Mouse (Mus musculus) right cerebral cortex, postnatal 36 days (tissue): Measurements from ENCODE around the gene Fam84a.
A peak's percentile ranks its signal among the peaks of the same experiment; 100 is the strongest.

Source experiments
- DNase-seq, 2 experiments: peaks; one replicate each; pipeline ENCODE4 v3.0.0; 2022; ENCODE audit warnings: low spot score in 2 of 2, mixed read lengths in 1 of 2

Fam84a gene

DNA sequence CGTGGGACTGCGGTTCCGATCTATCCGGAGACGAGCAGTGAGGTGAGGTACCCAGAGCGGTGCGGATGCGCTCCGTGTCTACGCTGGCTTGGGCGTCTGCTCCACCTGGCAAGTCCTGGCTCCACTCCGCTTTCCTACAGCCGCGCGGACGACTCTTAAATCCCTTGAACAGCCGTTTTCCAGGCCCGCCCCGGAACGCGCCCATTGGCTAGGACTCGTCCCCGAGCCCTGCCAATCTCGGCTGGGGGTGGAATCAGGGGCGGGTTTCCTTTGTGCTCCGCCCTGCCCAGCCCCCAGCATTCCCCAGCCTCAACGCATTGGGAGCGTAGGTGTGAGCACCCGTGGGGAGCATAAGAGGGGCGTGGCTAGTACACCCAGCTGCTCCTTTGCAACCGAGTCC, at the start of gene Fam84a:
Gene Fam84a, minus strand, starts transcription at position 134 of the 400 bp plus-strand sequence.
- peak; percentile 94 to 95 for DNase-seq

DNA sequence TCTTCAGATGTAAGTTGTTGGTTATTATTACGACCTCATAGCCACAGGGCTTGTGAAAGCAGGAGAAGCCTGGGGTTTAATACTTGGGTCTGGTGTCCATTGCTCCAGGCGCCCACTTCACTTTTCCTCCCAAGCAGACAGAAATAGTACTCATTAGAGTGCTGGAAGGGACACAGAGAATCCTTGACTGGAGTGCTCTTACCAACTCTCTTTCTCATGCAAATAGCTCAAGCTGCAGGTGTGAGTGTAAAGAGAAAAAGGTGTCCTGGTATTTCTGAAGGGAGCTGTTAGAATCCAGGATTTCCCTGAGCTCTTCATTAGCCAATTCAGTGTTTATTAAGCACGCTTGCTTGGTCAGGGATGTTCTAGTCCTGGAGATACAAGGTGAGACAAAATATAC, 43.6 kb upstream of the Fam84a start:
- no peak for DNase-seq

DNA sequence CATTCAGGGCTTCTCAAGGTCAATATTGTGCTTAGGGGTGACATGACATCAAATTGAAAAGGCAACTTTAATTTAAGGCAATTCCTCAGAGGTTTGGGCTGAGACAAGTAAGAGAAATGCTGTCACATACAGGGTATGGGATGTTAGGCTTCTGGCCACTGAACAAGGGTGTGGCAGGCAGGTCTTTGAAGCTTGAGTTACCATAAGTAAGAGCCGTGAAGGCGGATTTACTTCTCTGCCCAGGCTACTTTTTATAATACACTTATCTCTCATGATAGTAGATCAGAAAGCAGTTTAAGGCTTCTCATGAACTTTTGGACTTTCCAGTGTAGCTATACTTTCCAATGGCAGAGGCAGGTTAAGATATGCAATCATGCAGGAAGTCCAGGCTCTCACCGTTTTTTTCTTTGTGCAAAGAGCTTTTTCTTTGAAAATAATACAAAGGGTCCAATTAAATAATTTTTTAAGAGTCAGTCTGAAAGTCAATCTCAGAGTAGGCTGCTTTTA, 34.9 kb upstream of the Fam84a start:
- no peak for DNase-seq

DNA sequence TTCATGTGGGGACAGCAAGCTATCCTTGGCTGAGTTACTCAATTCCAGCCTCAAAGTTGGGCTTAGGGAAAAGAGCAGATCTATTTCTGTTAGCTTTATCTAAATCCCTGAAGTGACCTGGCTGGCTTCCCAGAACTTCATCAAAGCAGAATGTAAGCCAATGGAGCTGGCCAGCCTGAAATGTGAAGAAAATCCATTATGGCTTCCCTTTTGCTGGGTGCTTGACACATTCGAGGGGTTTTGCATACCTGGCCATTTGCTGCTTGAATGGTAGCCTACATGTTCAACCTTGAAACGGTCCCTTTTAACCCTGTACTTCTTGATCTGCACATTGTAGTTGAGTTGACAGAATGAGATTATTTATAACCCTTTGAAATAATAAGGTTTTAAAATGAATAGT, 13.9 kb upstream of the Fam84a start:
- no peak for DNase-seq

DNA sequence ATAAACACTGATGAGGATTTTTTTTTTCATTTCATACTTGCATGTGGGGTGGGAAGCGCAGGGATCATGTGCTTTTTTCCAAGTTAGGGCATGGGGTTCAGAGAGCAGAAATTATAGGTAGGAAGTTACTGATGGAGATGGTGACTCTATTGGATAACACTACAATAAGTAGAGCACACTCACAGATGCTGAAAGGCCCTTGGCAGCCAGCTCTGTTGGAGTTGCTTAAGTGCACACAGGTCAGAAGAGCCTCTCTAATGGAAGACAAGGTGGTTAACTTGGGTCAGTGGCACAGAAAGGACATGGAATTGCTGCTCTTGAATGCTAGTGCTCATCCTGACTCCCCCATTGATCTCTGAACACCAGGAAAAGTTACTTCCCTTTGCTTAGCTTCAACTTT, 13.1 kb upstream of the Fam84a start:
- DNase-seq: no peak

DNA sequence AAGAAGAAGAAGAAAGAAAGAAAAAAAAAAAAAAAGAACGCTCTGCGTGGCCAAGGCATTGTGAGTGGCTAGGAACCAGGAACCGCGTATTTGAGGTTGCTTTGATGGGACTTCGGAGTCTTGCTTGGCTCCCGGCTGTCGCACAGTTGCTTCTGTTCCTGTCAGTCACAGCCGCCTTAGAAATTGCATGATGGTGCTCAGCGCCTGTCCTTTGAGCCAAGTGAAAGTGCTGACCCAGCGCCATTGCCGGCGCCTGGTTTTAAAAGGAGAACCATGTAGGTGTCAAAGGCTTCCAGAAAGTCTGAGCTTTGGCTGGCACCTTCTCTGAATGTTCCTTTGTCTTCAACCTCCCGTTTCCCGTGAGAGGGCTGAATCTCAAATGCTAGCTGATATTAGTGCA, 572 bp upstream of the Fam84a start:
- DNase-seq: peak; percentile 32 to 47

DNA sequence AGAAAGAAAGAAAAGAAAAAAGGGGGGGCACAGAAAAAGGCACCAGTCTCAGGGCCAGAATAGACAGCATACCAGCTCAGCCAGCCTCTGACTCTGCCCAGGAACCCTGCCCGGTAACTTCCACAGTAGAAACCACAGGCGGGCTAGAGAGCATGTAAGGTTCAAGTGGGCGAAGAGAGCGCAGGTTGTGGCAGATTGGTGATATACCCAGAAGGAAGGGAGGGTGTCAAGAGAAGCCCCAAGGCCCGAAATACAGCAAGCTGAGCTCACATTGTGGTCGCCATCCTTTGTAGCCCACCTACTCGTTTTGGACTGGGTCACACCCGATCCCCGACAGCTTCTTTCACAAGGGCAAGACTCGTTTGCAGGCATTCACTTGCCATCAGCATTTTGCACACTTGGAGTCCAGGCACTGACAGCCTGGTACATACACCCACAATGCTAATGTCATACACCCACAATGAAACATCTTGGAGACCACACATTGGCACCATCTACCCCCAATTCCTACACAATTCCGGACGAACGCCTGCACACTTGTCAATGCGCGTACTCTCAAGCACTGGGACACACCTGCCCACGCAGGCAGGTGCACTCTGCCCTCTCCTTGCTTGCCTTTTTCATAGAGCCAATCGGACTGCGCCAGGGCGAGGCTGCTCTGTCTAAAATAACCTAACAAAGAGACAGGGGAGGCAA, 770 bp downstream of the Fam84a start:
- peak; percentile 68 to 74 for DNase-seq

DNA sequence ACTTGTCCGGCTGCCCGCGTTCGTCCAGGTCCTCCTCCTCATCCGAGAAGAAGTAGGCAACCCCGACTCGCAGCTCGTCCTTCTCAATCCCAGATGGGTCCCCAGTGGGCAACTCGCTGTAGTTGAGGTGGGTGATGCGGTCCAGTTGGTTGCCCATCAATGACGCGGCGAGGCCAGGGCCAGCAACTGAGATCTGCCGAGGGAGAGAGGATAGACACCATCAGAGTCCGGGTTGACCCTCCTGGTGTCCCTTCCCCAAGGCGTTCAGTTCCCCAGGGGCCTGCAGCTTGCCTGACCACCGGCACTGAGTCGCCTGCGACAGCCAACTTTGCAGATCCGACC, 1.3 kb downstream of the Fam84a start:
- peak in 1 of 2 experiments; percentile 10 for DNase-seq

DNA sequence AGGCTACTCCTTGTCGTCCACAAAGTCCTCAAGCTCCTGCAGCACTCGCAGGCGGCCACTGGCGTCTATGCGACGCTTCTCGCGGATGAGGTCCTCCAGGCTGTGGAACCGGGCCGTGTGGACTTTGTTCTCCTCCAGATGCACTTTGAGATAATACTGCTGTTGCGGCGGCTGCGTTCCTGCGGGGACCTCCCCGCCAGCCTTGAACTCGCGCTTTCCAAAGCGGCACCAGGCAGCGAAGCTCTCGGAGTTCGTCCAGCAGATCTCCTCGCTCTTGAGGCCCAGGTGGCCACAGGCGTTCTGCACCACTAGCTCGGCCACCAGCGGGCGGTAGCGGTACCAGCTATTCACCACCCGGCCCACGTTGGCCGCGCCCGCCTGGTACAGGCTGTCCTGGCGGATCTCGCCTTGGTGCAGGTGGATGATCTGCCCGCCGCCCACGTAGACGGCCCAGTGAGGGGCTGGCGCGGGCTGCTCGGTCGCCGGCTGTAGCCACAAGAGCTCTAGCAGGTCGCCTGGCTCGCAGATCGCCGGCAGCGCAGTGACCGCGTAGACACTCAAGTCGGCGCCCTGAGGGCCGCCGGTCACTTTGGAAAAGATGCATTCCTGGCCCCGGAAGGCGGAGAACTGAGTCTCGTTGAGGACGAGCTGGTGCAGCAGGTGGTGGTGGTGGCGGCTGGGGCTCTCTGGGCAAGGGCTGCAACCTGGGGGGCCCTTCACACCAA, 1.8 kb downstream of the Fam84a start:
- peak; percentile 82 to 84 for DNase-seq

DNA sequence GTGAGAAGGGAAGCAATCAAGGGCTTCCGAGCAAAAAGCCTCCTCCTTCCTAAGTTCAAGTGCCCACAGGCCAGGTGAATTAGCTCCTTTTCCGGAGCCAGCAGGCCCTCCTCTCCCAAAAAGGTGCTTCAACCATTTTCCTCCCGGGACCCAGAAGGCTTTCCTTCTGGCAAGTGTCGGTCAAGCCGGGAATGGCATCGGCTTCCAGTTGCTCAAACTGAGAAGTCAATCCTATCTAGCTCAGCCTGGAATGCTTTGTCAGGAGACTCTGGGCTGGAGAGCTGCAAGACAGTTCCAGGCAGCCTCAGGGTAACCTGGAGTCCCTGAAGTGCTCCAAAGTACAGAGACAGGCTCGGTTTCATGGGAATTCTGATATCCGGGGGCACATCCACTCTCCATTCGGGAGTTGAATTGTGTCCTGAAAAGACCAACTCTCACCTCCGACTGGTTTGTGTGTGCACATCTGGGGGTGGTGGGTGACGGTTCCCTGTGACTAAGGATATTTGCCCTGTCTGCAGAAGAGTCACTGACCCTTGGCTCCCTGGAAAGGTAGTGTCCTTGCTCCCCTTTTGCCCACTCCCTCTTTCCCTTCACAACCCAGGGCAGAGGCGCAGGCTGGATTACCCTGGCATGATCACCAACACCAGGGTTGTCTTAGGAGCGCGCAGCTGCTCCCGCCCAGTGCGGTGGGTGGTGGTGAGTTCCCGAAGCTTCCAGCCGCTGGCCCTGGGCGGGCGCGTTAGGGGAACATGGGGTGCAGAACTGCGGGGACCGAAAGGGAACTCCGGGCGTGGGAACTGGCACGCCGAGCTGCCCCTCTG, 2.6 kb downstream of the Fam84a start:
- DNase-seq: peak in 1 of 2 experiments; percentile 26

DNA sequence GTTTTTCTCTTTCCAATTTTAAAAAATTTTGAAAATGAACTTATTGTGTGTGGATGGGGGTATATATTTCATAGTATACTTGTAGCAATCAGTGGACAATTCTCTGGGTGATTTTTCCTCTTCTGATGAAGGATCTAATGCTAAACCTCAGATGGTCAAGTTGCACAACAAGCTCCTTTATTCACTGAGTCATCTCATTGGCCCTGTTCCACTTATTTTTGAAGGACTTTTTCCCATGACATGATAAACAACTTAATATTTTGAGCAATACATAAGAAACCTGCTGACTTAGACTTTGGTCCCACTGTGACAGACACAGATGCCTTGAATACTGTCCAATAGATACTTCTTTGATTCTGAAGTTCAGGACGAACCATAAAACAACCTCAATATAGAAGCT, 14.8 kb downstream of the Fam84a start:
- no peak for DNase-seq

DNA sequence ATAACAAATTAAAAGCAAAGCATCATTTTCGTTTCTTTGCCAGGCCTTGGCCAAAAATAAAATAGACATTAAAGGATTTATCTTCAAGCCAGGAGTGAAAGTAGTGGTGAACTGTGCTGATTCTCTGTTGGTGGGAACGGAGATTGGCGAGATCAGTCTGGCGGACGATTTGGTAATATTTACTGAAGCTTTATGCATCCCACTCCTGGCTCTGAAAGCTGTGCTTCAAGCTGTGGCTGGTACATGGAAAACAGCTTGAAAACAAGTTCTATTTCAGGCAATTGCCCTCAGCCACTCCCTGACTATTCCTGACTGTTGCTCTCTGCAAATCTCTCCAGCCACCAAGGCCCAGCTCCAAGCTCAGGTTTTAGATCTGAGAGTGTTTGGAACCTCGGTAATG, 37.1 kb downstream of the Fam84a start:
- DNase-seq: peak in 1 of 2 experiments; percentile 3

DNA sequence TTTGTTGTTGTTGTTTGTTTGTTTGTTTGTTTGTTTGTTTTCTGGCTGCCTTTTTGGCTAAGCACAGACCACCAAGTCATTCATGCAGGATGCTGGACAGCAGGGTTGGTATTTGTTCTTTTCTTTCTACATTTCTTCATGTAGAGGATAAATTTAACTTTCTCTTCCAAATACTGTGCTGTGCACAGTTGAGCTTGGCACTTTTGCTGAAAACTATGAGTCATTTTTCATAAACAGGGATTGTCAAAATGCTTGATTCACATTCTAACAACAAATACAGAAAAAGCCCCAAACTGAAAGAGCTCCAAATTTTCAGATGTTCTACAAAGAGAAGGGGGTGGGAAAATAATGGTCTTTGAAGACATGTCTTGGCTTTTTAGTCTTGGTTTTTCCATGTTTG, 54.9 kb downstream of the Fam84a start:
- DNase-seq: no peak
